Mouse (Mus musculus): ENCODE measurements around the gene 2410002F23Rik. TPM values are rescaled to one million over a fixed set of nuclear protein-coding genes. Genes with fewer than 3 reads are reported as not detected.
A peak's percentile ranks its signal among the peaks of the same experiment; 100 is the strongest.
"Not testable (repeated sequence)": the region's sequence is repeated elsewhere in the genome, so short reads cannot be mapped to it uniquely, and the experiment has no call there.

2410002F23Rik gene
- polyA plus RNA-seq, 1 experiment from 2014 or later: 219 TPM

GRCm38 (mm10) chr7:44244080-44244479, 2.4 kb upstream of the 2410002F23Rik start:
- no peak overlapping the region for H3K4me3 ChIP-seq
- no peak for ATAC-seq (replicated peaks)
- no peaks in the 10 kb centered on the region; the same call in 1 of the 2 replicates for H3K27me3 ChIP-seq
- peaks cover 7% of the 10 kb centered on the region; the same call in 1 of the 2 replicates for H3K36me3 ChIP-seq
- WGBS: 48% methylated on average over 1 of the region's 1 CpGs
- no peaks in the 10 kb centered on the region for H3K9me3 ChIP-seq
- peaks cover 26% of the 10 kb centered on the region for H3K4me1 ChIP-seq
- H3K9ac ChIP-seq (replicated peaks): no peak overlapping the region
- no peak overlapping the region for H3K4me2 ChIP-seq (replicated peaks)
- no peak overlapping the region for H3K27ac ChIP-seq (replicated peaks)

- Histone ChIP-seq H3K36me3 (peaks cover 29% of the 10 kb centered on the region), H3K4me1 (peaks cover 36% of the 10 kb centered on the region), H3K27ac (replicated peaks) (peak overlapping the region; percentile 96), H3K4me3 (peak overlapping the region; percentile 94), H3K27me3 (no peaks in the 10 kb centered on the region; the same call in 1 of the 2 replicates), H3K9me3 (no peaks in the 10 kb centered on the region), H3K4me2 (replicated peaks) (peak overlapping the region; percentile 69), H3K9ac (replicated peaks) (peak overlapping the region; percentile 91)
- ATAC-seq (replicated peaks): peak; percentile 36
- under 1% methylated on average over 23 of the region's 23 CpGs for whole genome bisulfite sequencing
Observed at GRCm38 (mm10) chr7:44246984-44247470, 505 bp downstream of the 2410002F23Rik start.

- Histone ChIP-seq H3K9ac (replicated peaks) (peak overlapping the region; percentile 91), H3K9me3 (no peaks in the 10 kb centered on the region), H3K36me3 (peaks cover 38% of the 10 kb centered on the region), H3K4me1 (peaks cover 40% of the 10 kb centered on the region), H3K27me3 (no peaks in the 10 kb centered on the region; the same call in 1 of the 2 replicates), H3K27ac (replicated peaks) (no peak overlapping the region), H3K4me2 (replicated peaks) (peak overlapping the region; percentile 69), H3K4me3 (peak overlapping the region; percentile 94)
- WGBS: 92% methylated on average over 2 of the region's 2 CpGs
- no peak for ATAC-seq (replicated peaks)
Observed at GRCm38 (mm10) chr7:44247971-44248370, 1.4 kb downstream of the 2410002F23Rik start.

GRCm38 (mm10) chr7:44249248-44249647, 2.7 kb downstream of the 2410002F23Rik start:
- H3K27me3 ChIP-seq: no peaks in the 10 kb centered on the region
- ATAC-seq (replicated peaks): no peak
- H3K4me3 ChIP-seq: no peak overlapping the region
- WGBS: 93% methylated on average over 4 of the region's 4 CpGs
- H3K9me3 ChIP-seq: no peaks in the 10 kb centered on the region
- no peak overlapping the region for H3K9ac ChIP-seq (replicated peaks)
- peaks cover 40% of the 10 kb centered on the region for H3K4me1 ChIP-seq
- H3K4me2 ChIP-seq (replicated peaks): no peak overlapping the region
- peaks cover 45% of the 10 kb centered on the region for H3K36me3 ChIP-seq
- no peak overlapping the region for H3K27ac ChIP-seq (replicated peaks)

GRCm38 (mm10) chr7:44250732-44251275, 4.3 kb downstream of the 2410002F23Rik start:
- not testable (repeated sequence) for H3K27me3 ChIP-seq; H3K27ac ChIP-seq (replicated peaks); H3K9ac ChIP-seq (replicated peaks); H3K4me2 ChIP-seq (replicated peaks); H3K9me3 ChIP-seq; ATAC-seq (replicated peaks); H3K4me3 ChIP-seq
- Histone ChIP-seq H3K4me1 (peaks cover 32% of the 10 kb centered on the region), H3K36me3 (peaks cover 49% of the 10 kb centered on the region)
- 88% methylated on average over 17 of the region's 17 CpGs for WGBS

- Histone ChIP-seq H3K4me3 (no peak overlapping the region), H3K4me1 (peaks cover 22% of the 10 kb centered on the region), H3K27me3 (no peaks in the 10 kb centered on the region), H3K9me3 (no peaks in the 10 kb centered on the region), H3K9ac (replicated peaks) (no peak overlapping the region), H3K27ac (replicated peaks) (no peak overlapping the region), H3K36me3 (peaks cover 50% of the 10 kb centered on the region), H3K4me2 (replicated peaks) (no peak overlapping the region)
- 66% methylated on average over 15 of the region's 15 CpGs for WGBS
- ATAC-seq (replicated peaks): 0 out of 2 replicates have a peak, but pooled peaks have one; percentile 10
Observed at GRCm38 (mm10) chr7:44253023-44253616, 6.6 kb downstream of the 2410002F23Rik start.

GRCm38 (mm10) chr7:44254930-44255329, 8.4 kb downstream of the 2410002F23Rik start:
- WGBS: 85% methylated on average over 6 of the region's 6 CpGs
- H3K4me3 ChIP-seq: no peak overlapping the region
- no peaks in the 10 kb centered on the region for H3K27me3 ChIP-seq

GRCm38 (mm10) chr7:44257278-44257677, 10.8 kb downstream of the 2410002F23Rik start, which contains the start of gene Acp4:
Acp4 (minus strand) TSS chr7:44257378.
- 85% methylated on average over 4 of the region's 4 CpGs for WGBS
- peaks cover 1% of the 10 kb centered on the region; the same call in 1 of the 2 replicates for H3K4me1 ChIP-seq
- H3K27me3 ChIP-seq: no peaks in the 10 kb centered on the region
- ATAC-seq (replicated peaks): no peak
- H3K4me2 ChIP-seq (replicated peaks): no peak within 1 kb of the TSS
- H3K9me3 ChIP-seq: no peaks in the 10 kb centered on the region
- H3K27ac ChIP-seq (replicated peaks): no peak within 1 kb of the TSS
- no peak within 1 kb of the TSS for H3K4me3 ChIP-seq
- H3K36me3 ChIP-seq: peaks cover 19% of the 10 kb centered on the region
- no peak within 1 kb of the TSS for H3K9ac ChIP-seq (replicated peaks)

More at GRCm38 (mm10) chr7:44254930-44255329, 8.4 kb downstream of the 2410002F23Rik start:
- Histone ChIP-seq H3K36me3 (peaks cover 35% of the 10 kb centered on the region), H3K27ac (replicated peaks) (no peak overlapping the region), H3K4me1 (peaks cover 6% of the 10 kb centered on the region; the same call in 1 of the 2 replicates), H3K9me3 (no peaks in the 10 kb centered on the region), H3K4me2 (replicated peaks) (no peak overlapping the region), H3K9ac (replicated peaks) (no peak overlapping the region)
- ATAC-seq (replicated peaks): no peak

GRCm38 (mm10) chr7:44260410-44260809, 13.9 kb downstream of the 2410002F23Rik start:
- Histone ChIP-seq H3K9ac (replicated peaks) (no peak overlapping the region), H3K4me3 (no peak overlapping the region), H3K4me2 (replicated peaks) (no peak overlapping the region), H3K36me3 (0 out of 2 replicates have a peak, but pooled peaks cover 2% of the 10 kb centered on the region), H3K4me1 (peaks cover 6% of the 10 kb centered on the region; the same call in 1 of the 2 replicates), H3K27me3 (no peaks in the 10 kb centered on the region), H3K27ac (replicated peaks) (no peak overlapping the region), H3K9me3 (no peaks in the 10 kb centered on the region)
- 77% methylated on average over 6 of the region's 6 CpGs for WGBS
- ATAC-seq (replicated peaks): no peak

GRCm38 (mm10) chr7:44261147-44261546, 14.6 kb downstream of the 2410002F23Rik start, which contains the start of gene Gm15517:
Gm15517 (plus strand) TSS chr7:44261447.
- no peaks in the 10 kb centered on the region for H3K9me3 ChIP-seq
- no peak for ATAC-seq (replicated peaks)
- 54% methylated on average over 5 of the region's 5 CpGs for WGBS

GRCm38 (mm10) chr7:44262791-44263643, 16.5 kb downstream of the 2410002F23Rik start:
- no peaks in the 10 kb centered on the region for H3K9me3 ChIP-seq
- peak overlapping the region; percentile 57 for H3K4me2 ChIP-seq (replicated peaks)
- H3K36me3 ChIP-seq: no peaks in the 10 kb centered on the region
- peak overlapping the region; percentile 46 for H3K9ac ChIP-seq (replicated peaks)
- H3K27me3 ChIP-seq: no peaks in the 10 kb centered on the region
- H3K4me3 ChIP-seq: peak overlapping the region; percentile 33
- peaks cover 6% of the 10 kb centered on the region; the same call in 1 of the 2 replicates for H3K4me1 ChIP-seq
- ATAC-seq (replicated peaks): peak; percentile 88
- WGBS: 1% methylated on average over 34 of the region's 34 CpGs
- H3K27ac ChIP-seq (replicated peaks): no peak overlapping the region

More at GRCm38 (mm10) chr7:44261147-44261546, 14.6 kb downstream of the 2410002F23Rik start, which contains the start of gene Gm15517:
- Histone ChIP-seq H3K27me3 (no peaks in the 10 kb centered on the region), H3K4me3 (no peak within 1 kb of the TSS), H3K4me1 (peaks cover 6% of the 10 kb centered on the region; the same call in 1 of the 2 replicates), H3K4me2 (replicated peaks) (no peak within 1 kb of the TSS), H3K27ac (replicated peaks) (no peak within 1 kb of the TSS), H3K9ac (replicated peaks) (no peak within 1 kb of the TSS), H3K36me3 (no peaks in the 10 kb centered on the region)

Measured in forebrain, embryonic 15.5 days (tissue).